Mouse (Mus musculus) lung, embryonic 15.5 days (tissue): Measurements from ENCODE around the gene Trappc12. TPM values are rescaled to one million over a fixed set of nuclear protein-coding genes. Genes with fewer than 3 reads are reported as not detected.

ENCODE experiments used
- ATAC-seq: fragments of 200-750 bp; cut with Nextera tagmentation; 2 replicates; pipeline ENCODE4 v1.8.0; 2017; ENCODE audit warnings: moderate number of reproducible peaks, borderline replicate concordance; ENCODE audit not compliant: low FRiP score, low TSS enrichment; ENCODE audit errors: extremely low read depth
- H3K27ac ChIP-seq: fragments of 300-500 bp; sonication (generic); 2 replicates; pipeline ENCODE4 v1.5.1; 2015; ENCODE audit warnings: moderate library complexity, mild to moderate bottlenecking, inconsistent platforms
- H3K27me3 ChIP-seq: fragments of 300-500 bp; sonication (generic); 2 replicates; pipeline ENCODE4 v1.6.1; 2015; ENCODE audit warnings: inconsistent platforms
- H3K36me3 ChIP-seq: fragments of 300-500 bp; sonication (generic); 2 replicates; pipeline ENCODE4 v1.6.1; 2015; ENCODE audit warnings: inconsistent platforms
- H3K4me1 ChIP-seq: fragments of 300-500 bp; sonication (generic); 2 replicates; pipeline ENCODE4 v1.6.1; 2015; ENCODE audit warnings: inconsistent platforms
- H3K4me2 ChIP-seq: fragments of 300-500 bp; sonication (generic); 2 replicates; pipeline ENCODE4 v1.6.1; 2015; ENCODE audit warnings: inconsistent platforms, mild to moderate bottlenecking, moderate library complexity
- H3K4me3 ChIP-seq: fragments of 300-500 bp; sonication (generic); 2 replicates; pipeline ENCODE4 v1.5.1; 2015; ENCODE audit warnings: mild to moderate bottlenecking, inconsistent platforms
- H3K9ac ChIP-seq: fragments of 300-500 bp; sonication (generic); 2 replicates; pipeline ENCODE4 v1.6.1; 2015; ENCODE audit warnings: inconsistent platforms
- H3K9me3 ChIP-seq: fragments of 300-500 bp; sonication (generic); 2 replicates; pipeline ENCODE4 v1.6.1; 2016; ENCODE audit warnings: inconsistent platforms
- WGBS: fragments of 180-500 bp; shearing (Covaris S2); methylation state at CpG from one replicate; pipeline ENCODE4 v1.1.7; 2015; 5-methylcytosine and 5-hydroxymethylcytosine counted together
- polyA plus RNA-seq: library from polyadenylated mRNA; unstranded; fragments of >200 nt; fragmentation: Nextera tagmentation; extraction: Ambion mirVana; gene quantifications from 2 replicates; pipeline ENCODE4 v1.2.1, GENCODE M21; 2015

Gene Trappc12
- polyA plus RNA-seq, 1 experiment from 2014 or later = 41.5 TPM

DNA sequence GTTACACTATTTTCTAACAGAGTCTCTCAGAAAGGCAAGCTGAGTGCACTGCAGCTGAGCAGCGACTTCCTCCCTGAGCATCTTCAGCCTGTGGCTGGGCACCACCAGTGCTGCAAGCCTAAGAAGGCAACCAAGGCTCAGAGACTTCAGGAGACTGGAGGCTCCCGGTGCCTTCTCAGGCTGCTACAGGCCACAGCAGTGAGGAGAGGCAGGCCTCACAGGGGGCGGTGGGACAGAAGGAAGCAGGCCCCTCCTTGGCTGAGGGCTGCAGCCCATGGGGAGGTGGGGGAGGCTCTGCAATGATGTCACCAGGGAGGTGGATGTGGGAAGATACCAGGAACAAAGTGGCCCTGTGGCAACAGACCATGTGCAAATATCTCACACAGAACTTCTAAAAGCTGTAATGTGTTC, 50.2 kb downstream of the Trappc12 start:
- H3K4me3 ChIP-seq = no peak overlapping the region
- no peak overlapping the region for H3K4me2 ChIP-seq
- no peak overlapping the region for H3K9ac ChIP-seq
- H3K27ac ChIP-seq = no peak overlapping the region
- no peaks in the 10 kb centered on the region for H3K9me3 ChIP-seq
- 0 out of 2 replicates have a peak, but pooled peaks have one; percentile 21 for ATAC-seq
- 36% methylated on average over 3 of the region's 3 CpGs for WGBS
- peaks cover 11% of the 10 kb centered on the region for H3K36me3 ChIP-seq
- H3K4me1 ChIP-seq = no peaks in the 10 kb centered on the region
- no peaks in the 10 kb centered on the region for H3K27me3 ChIP-seq

DNA sequence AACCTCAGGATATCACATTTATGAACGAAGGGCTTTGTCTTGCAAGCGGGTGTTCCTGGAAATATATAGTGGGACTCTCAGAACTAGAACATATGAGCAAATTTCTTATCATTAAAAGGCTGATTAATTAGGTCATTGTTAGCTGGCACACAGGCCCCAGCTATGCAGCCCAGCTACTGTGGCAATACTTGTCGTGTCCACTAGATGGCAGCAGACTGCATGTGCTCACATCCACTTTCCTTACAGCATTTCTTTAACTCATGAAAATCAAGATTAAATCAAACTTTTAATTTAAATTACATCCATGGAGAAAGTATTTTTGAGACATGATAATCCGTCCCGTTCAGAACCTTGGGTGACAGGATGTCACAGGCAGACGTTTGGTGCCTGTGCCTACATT, 50.6 kb downstream of the Trappc12 start:
- Histone ChIP-seq H3K9ac (no peak overlapping the region), H3K4me2 (no peak overlapping the region), H3K4me3 (no peak overlapping the region), H3K4me1 (peaks cover 4% of the 10 kb centered on the region; the same call in 1 of the 2 replicates), H3K27me3 (no peaks in the 10 kb centered on the region), H3K27ac (no peak overlapping the region), H3K9me3 (no peaks in the 10 kb centered on the region), H3K36me3 (peaks cover 11% of the 10 kb centered on the region)
- WGBS = 9% methylated on average over 6 of the region's 6 CpGs
- no peak for ATAC-seq

- Histone ChIP-seq H3K4me2 (no peak overlapping the region), H3K27ac (no peak overlapping the region), H3K36me3 (peaks cover 11% of the 10 kb centered on the region), H3K27me3 (no peaks in the 10 kb centered on the region), H3K4me1 (peaks cover 10% of the 10 kb centered on the region; the same call in 1 of the 2 replicates), H3K4me3 (no peak overlapping the region), H3K9ac (no peak overlapping the region), H3K9me3 (no peaks in the 10 kb centered on the region)
- 67% methylated on average over 5 of the region's 5 CpGs for WGBS
- ATAC-seq = no peak
Observed at GRCm38 (mm10) chr12:28699086-28699485, 51.2 kb downstream of the Trappc12 start.

GRCm38 (mm10) chr12:28697821-28698595, 52.3 kb downstream of the Trappc12 start:
- Histone ChIP-seq H3K4me3 (no peak overlapping the region), H3K27me3 (no peaks in the 10 kb centered on the region), H3K9me3 (no peaks in the 10 kb centered on the region), H3K4me2 (no peak overlapping the region), H3K4me1 (peaks cover 14% of the 10 kb centered on the region; the same call in 1 of the 2 replicates), H3K9ac (no peak overlapping the region), H3K27ac (no peak overlapping the region), H3K36me3 (peaks cover 11% of the 10 kb centered on the region)
- 61% methylated on average over 14 of the region's 14 CpGs for WGBS
- ATAC-seq = no peak

DNA sequence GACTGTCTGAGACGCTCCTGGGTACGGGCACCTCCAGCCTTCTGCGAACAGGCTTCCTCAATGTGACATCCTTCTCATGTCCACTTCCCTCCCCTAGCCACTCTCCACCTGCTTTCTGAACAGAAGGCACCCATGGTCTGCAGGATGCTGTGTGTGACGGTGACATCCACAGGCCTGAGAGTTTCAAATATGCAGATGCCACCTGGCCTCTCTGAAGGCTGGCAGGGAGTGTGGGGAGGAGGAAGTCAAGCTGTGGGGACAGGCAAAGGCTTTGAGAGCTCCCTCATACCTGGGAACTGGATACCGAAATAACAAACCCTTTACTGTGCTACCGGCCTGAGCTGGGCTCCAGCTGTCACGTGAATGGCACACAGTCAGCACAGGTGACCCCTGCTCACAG, 55.5 kb downstream of the Trappc12 start:
- Histone ChIP-seq H3K9ac (no peak overlapping the region), H3K4me3 (no peak overlapping the region), H3K27ac (0 out of 2 replicates have a peak overlapping the region, but pooled peaks have one; percentile 33), H3K36me3 (peaks cover 28% of the 10 kb centered on the region), H3K4me1 (peaks cover 14% of the 10 kb centered on the region; the same call in 1 of the 2 replicates), H3K27me3 (no peaks in the 10 kb centered on the region), H3K4me2 (no peak overlapping the region), H3K9me3 (no peaks in the 10 kb centered on the region)
- WGBS = 77% methylated on average over 7 of the region's 7 CpGs
- ATAC-seq = no peak

DNA sequence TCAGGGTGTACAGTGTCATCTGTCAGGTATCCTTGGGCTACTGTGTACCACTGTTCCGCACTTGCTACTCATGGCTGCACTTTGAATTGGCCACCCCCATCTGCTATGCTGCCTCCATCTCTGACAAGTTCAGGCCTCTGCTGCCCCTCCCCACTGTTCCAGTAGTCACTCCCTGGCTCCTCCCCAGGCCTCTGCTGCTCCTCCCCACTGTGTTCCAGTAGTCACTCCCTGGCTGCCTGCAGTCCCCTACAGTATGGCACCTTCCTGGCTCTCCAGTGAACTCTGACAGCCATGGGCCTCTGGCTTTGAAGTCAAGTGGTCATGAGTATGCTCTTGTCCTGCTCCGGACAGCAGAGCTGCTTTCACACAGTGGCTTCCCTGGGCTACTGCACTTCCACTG, 56.0 kb downstream of the Trappc12 start:
- 33% methylated on average over 2 of the region's 2 CpGs for WGBS
- Histone ChIP-seq H3K4me1 (peaks cover 14% of the 10 kb centered on the region; the same call in 1 of the 2 replicates), H3K36me3 (peaks cover 32% of the 10 kb centered on the region), H3K9me3 (no peaks in the 10 kb centered on the region), H3K27me3 (no peaks in the 10 kb centered on the region), H3K9ac (no peak overlapping the region), H3K4me3 (no peak overlapping the region), H3K27ac (peak overlapping the region; percentile 33), H3K4me2 (no peak overlapping the region)
- peak; percentile 81 for ATAC-seq

GRCm38 (mm10) chr12:28693738-28694137, 56.5 kb downstream of the Trappc12 start:
- 33% methylated on average over 3 of the region's 3 CpGs for WGBS
- no peak overlapping the region for H3K4me2 ChIP-seq
- no peak overlapping the region for H3K4me3 ChIP-seq
- H3K27ac ChIP-seq = peak overlapping the region; percentile 33; the same call in 1 of the 2 replicates
- H3K4me1 ChIP-seq = peaks cover 14% of the 10 kb centered on the region; the same call in 1 of the 2 replicates
- ATAC-seq = peak; percentile 72
- no peaks in the 10 kb centered on the region for H3K27me3 ChIP-seq
- H3K9ac ChIP-seq = no peak overlapping the region
- H3K36me3 ChIP-seq = peaks cover 32% of the 10 kb centered on the region
- H3K9me3 ChIP-seq = no peaks in the 10 kb centered on the region

- 88% methylated on average over 7 of the region's 7 CpGs for WGBS
- Histone ChIP-seq H3K4me3 (no peak overlapping the region), H3K9ac (no peak overlapping the region), H3K4me1 (peaks cover 14% of the 10 kb centered on the region; the same call in 1 of the 2 replicates), H3K27me3 (no peaks in the 10 kb centered on the region), H3K36me3 (peaks cover 26% of the 10 kb centered on the region), H3K4me2 (no peak overlapping the region), H3K27ac (no peak overlapping the region), H3K9me3 (no peaks in the 10 kb centered on the region)
- no peak for ATAC-seq
Observed at GRCm38 (mm10) chr12:28690730-28691129, 59.5 kb downstream of the Trappc12 start.

- no peak overlapping the region for H3K4me2 ChIP-seq
- no peak overlapping the region for H3K27ac ChIP-seq
- no peak overlapping the region for H3K9ac ChIP-seq
- no peak overlapping the region for H3K4me3 ChIP-seq
- peaks cover 3% of the 10 kb centered on the region; the same call in 1 of the 2 replicates for H3K4me1 ChIP-seq
- no peak for ATAC-seq
- H3K27me3 ChIP-seq = no peaks in the 10 kb centered on the region
- 87% methylated on average over 6 of the region's 6 CpGs for WGBS
- no peaks in the 10 kb centered on the region for H3K9me3 ChIP-seq
- H3K36me3 ChIP-seq = peaks cover 23% of the 10 kb centered on the region
Observed at GRCm38 (mm10) chr12:28688996-28689395, 61.3 kb downstream of the Trappc12 start.

DNA sequence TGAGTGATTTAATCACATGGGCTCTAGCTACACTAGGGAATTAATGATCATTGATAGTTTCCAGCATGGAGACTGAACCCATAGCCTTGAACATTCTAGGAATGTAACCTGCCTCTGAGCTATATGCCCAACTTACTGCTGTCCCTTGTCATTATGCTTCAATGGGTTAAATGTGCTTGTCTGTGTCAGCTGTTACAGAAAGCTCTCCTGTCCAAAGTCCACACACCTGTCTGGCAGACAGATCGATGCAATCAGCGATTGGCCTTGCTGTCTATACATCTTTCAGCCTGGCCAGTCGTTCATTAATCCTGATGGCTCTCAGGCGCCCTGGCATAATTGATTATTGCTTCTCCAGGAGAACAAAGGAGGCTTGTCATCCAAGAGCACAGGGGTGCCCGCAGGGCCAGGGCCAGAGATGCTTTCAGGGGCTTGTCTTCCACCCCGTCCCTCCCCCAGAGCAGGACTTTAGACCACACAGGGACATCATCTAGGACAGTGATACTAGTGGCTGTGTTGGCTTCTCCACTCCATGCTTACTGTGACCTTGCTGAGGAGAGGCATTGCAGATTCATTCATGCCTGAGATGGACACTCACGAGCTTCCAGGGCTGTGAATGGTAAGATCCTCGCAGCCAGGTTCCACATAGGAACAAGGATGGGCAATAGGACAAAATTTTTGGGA, 63.9 kb downstream of the Trappc12 start:
- no peak overlapping the region for H3K4me3 ChIP-seq
- no peak for ATAC-seq
- no peaks in the 10 kb centered on the region for H3K9me3 ChIP-seq
- H3K4me1 ChIP-seq = no peaks in the 10 kb centered on the region
- no peaks in the 10 kb centered on the region for H3K27me3 ChIP-seq
- WGBS = 63% methylated on average over 8 of the region's 8 CpGs
- no peak overlapping the region for H3K9ac ChIP-seq
- no peak overlapping the region for H3K4me2 ChIP-seq
- H3K27ac ChIP-seq = no peak overlapping the region
- peaks cover 23% of the 10 kb centered on the region for H3K36me3 ChIP-seq

DNA sequence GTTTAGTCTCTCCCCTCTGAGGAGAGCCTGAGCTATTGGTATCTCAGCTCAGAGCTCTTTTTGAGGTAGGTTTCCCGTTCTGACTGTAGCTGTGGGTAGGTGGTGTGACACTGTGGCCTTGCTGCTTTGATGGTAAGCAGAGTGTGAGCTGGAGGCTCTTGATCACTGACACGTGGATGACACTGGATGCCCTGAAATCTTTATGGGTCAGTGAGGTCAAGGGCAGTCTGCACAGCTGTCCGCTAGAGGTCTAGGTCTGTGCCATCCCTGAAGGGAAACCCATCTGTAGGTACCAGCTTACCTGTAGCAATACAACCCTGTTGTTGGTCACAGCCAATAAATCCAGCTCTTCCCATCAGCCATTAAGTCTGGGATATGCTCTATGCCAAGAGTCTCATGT, 64.5 kb downstream of the Trappc12 start:
- no peaks in the 10 kb centered on the region for H3K9me3 ChIP-seq
- H3K9ac ChIP-seq = no peak overlapping the region
- H3K4me1 ChIP-seq = no peaks in the 10 kb centered on the region
- no peak overlapping the region for H3K4me2 ChIP-seq
- H3K36me3 ChIP-seq = peaks cover 23% of the 10 kb centered on the region
- H3K27me3 ChIP-seq = no peaks in the 10 kb centered on the region
- no peak for ATAC-seq
- WGBS = 65% methylated on average over 3 of the region's 3 CpGs
- H3K4me3 ChIP-seq = no peak overlapping the region
- H3K27ac ChIP-seq = no peak overlapping the region

- H3K36me3 ChIP-seq = peaks cover 16% of the 10 kb centered on the region; the same call in 1 of the 2 replicates
- no peaks in the 10 kb centered on the region for H3K4me1 ChIP-seq
- H3K27ac ChIP-seq = no peak overlapping the region
- H3K4me2 ChIP-seq = no peak overlapping the region
- H3K4me3 ChIP-seq = no peak overlapping the region
- H3K9me3 ChIP-seq = no peaks in the 10 kb centered on the region
- no peak for ATAC-seq
- 77% methylated on average over 1 of the region's 1 CpGs for WGBS
- no peaks in the 10 kb centered on the region for H3K27me3 ChIP-seq
- no peak overlapping the region for H3K9ac ChIP-seq
Observed at GRCm38 (mm10) chr12:28684674-28685073, 65.6 kb downstream of the Trappc12 start.
